Mouse (Mus musculus): ENCODE data around the gene 4930433I11Rik. TPM values are rescaled to one million over a fixed set of nuclear protein-coding genes. Genes with fewer than 3 reads are reported as not detected.
"Not testable (repeated sequence)": the region's sequence is repeated elsewhere in the genome, so short reads cannot be mapped to it uniquely, and the experiment has no call there.

The 4930433I11Rik gene
- total RNA-seq (2021), result not detected
- long read RNA-seq, experiment 1, result 0 reads
- long read RNA-seq, experiment 2, result 0 reads

DNA sequence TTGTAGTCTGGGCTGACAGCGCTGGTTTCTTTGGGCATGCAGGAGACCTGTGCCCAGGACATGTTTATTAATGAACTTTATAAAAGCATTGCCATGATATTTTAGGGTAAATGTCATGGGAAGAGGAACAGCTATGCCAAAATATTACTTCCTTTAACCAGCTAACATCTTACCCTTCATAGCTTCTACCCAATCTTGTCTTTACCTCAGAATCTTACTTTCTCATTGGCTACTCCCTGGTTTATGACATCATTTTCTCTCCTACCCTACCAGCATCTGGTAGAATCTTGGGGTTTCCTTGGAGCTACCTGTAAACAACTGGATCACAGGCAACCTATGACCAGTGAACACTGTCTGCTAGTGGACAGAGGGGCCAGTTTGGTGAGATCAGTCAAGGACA, at the start of gene 4930433I11Rik:
Gene 4930433I11Rik, plus strand, starts transcription at position 301 of the 400 bp plus-strand sequence.
- no peak for DNase-seq (ENCODE audit: low spot score in 2 of 2)

DNA sequence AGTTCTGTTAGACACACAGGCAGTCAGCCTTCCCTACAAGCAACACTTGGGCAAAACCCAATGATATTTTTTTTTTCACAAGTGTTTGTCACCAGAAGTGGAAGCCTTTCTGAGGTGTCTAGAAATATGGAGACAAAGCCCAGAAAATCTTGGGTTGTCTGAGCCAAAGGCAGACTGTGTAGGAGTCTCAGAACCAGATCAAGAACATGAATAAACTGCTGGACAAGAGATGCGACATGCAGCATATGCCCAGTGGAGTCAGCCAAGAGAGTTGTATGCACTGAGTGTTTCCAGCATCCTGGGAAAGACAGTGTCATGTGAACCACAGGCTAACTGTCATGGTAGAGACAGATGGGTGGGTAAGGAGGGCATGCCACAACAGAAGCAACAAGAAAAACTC, 48.0 kb upstream of the 4930433I11Rik start:
- no peak for DNase-seq (ENCODE audit: low spot score in 2 of 2)

DNA sequence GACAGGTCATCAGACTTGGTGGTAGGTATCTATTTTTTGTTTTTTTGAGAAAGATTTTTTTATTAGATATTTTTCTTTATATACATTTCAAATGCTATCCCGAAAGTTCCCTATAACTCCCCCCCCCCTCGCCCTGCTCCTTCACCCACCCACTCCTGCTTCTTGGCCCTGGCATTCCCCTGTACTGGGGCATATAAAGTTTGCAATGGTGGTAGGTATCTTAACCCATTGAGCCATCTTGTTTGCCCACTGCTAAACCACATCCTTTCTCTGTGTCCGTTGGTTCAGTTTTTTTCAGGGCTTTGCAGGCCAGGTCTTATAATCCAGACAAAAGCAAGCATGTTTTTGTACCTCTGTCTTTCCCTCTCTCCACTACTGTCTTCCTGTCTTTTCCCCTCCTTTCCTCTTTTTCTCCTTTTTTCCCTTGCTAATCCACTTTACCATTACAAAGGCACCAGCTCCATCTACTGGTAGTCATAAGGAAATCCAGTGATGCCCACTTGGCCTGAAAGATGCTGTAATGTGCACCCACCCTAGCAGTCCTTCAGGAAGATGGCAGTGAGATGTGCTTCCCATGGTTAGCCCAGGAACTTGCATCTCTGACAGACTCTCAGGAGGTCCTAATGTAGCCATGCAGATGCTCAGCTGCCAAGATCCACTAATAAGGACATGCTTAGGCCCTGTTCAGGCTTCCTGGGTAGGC, 45.0 kb upstream of the 4930433I11Rik start:
- DNase-seq (ENCODE audit: low spot score in 2 of 2), result no peak

DNA sequence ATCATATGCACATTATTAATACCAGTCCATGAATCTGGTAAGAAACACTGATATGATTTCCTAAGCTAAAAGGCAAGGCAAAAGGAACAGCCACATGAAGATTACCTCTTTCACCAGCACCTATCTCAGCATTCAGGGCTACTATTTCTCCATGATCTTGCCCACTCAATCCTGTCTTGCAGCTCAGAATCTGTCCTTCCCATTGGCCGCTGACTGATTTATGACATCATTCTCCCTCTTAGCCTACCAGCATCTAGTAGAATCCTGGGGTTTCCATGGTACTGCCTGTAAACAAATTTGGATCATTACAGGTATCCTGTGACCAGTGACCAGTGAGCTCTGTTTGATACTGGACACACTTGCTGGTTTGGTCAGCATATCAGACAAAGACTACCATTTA, 45.1 kb downstream of the 4930433I11Rik start, which contains the start of gene Gm4884:
Gene Gm4884, plus strand, starts transcription at position 301 of the 400 bp plus-strand sequence.
- DNase-seq (ENCODE audit: low spot score in 2 of 2), result not testable (repeated sequence)

DNA sequence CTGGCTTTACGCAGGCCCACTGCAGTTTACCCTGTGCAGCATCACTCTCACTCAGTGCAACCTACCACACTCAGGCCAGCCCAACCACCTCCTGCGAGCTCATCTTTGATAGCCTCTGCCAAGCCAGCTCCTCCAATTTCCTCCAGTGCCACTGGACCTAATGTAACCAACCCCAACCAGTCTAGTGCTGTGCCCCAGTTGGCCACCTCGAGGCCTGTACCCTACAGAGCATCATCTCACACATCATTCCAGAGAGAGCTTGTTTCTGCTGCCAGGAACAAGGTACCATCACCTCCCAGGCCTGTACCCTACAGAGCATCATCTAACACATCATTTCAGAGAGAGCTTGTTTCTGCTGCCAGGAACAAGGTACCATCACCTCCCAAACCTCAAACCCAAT, 56.7 kb downstream of the 4930433I11Rik start:
- not testable (repeated sequence) for DNase-seq (ENCODE audit: low spot score in 2 of 2)

Other genes starting within 250 kb of the 4930433I11Rik start
- 1 to 10 TPM; 3.1 to 4.1 TPM for gene Vstm2b, start 89.2 kb upstream of the 4930433I11Rik start, total RNA-seq (2021)
- gene Gm4884, start 45.2 kb downstream of the 4930433I11Rik start, total RNA-seq (2021), result not detected
- not detected for gene Gm5592, start 166.3 kb downstream of the 4930433I11Rik start, total RNA-seq (2021)

Data from adrenal gland, postnatal 4 days (tissue).